Mouse (Mus musculus) large intestine, adult 2 months (tissue): ENCODE data around the gene Wdr90. TPM values are rescaled to one million over a fixed set of nuclear protein-coding genes. Genes with fewer than 3 reads are reported as not detected.

Source experiments
- DNase-seq: peaks from one replicate; pipeline ENCODE4 v3.0.0-alpha.2; 2012; ENCODE audit warnings: low read depth, low spot score
- WGBS: fragments of 180-500 bp; shearing (Covaris S2); methylation state at CpG from one replicate; pipeline ENCODE4 v1.1.7; 2018; 5-methylcytosine and 5-hydroxymethylcytosine counted together
- polyA plus RNA-seq: library from polyadenylated mRNA; depleted of rRNA; stranded (reverse); fragments of >200 nt; gene quantifications from 2 replicates; pipeline ENCODE4 v1.2.3, GENCODE M21; 2012; rRNA removed

Wdr90 gene
- 18.6 and 19.8 TPM in 2 replicates for polyA plus RNA-seq

DNA sequence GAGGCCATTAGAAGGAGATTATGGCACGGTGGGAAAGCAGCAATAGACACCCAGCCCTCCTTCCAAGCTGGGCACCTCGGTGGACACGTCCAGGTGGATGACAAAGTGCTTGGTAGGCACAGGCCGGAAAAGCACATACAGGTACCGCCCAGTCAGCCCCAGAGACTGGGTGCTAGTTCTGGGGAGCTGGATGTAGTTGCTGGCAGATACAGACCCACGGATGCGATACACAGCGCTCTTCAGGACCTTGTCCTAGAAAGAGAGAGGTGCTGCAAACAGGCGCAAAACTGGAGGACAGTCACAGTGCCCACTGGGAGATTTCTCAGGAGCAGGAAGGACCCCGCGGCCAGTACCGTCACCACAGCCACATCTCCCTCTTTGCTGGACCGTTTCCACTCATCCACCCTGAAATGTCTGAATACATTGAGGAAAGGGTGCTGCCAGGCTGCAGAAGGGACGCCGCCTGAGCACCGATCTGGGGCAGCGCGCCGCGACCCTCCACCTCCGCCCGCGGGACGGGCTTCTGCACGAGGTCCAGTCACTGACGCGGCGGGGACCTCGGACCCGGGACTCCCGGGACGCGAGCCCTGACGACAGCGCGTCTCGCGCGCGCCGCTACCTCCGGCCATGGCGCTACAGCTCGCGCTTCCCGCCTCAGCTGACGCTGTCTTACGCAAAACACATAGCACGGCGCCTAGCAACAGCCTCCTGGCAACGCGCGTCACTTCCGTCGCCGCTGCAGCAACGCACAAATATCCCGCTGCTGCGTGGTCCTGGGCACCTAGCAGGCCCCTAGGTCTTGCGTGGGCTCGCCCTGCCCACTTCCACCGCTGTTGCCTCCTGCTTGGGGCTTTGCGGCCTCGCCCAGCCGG, at the start of gene Wdr90:
Wdr90 (minus strand) TSS at position 670 of the 872 bp plus-strand sequence.
- no peak for DNase-seq
- WGBS, result 2% methylated on average over 65 of the region's 65 CpGs

DNA sequence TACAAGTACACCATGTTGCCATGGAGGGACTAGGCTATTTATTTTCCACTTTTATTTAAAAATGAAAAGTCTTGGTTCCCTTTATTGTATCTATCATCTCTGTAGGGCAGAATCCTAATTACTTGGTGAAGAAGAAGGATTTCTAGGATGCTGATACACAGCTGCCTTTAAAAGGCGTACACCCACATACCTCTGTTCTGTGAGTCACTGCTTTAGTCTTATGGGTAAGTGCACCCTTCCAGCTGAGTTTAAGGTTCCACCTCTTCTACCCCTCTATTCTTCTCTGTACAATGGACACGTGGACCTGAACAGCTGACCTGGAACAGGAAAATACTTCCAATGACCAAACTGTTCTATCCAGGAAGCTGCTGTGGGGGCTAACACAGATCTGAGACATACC, 46.3 kb upstream of the Wdr90 start:
- WGBS, result 70% methylated on average over 2 of the region's 2 CpGs
- no peak for DNase-seq

DNA sequence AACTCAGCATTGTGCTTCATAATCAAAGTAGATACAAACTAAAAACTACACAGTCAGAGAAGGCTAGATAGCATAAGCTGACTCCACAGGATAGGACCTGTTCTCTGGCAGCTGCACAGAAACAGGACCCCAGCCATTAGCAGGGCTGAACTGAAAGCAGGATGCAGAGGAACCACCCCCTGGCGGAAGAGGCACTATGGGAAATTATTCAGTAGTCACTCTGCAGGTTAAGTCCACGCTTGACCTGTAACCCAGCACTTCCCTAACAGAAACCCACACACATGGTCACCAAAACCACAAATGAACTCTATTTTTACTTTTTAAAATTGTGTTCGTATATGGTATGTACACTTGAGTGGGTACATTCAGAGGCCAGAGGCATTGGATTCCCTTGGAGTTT, 41.8 kb upstream of the Wdr90 start:
- no peak for DNase-seq

DNA sequence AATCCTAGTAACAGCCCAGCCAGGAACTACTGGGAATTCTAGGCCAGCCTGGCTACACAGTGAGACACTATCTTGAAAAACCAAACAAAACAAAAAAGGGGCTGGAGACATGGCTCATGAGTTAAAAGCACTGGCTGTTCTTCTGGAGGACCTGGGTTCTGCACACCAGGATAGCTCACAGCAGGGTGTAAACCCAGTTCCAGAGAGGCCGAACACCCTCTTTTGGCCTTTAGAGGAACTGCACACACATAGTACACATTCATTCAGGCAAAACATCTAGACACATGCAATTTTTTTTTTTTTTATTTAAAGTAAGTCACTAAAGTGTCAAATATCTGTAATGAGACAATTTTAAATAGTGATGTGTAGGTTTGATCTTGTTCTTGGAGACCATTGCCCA, 38.9 kb upstream of the Wdr90 start:
- DNase-seq, result no peak
- 95% methylated on average over 1 of the region's 1 CpGs for WGBS

More for the DNA sequence above, 41.8 kb upstream of the Wdr90 start:
- 81% methylated on average over 3 of the region's 3 CpGs for WGBS

DNA sequence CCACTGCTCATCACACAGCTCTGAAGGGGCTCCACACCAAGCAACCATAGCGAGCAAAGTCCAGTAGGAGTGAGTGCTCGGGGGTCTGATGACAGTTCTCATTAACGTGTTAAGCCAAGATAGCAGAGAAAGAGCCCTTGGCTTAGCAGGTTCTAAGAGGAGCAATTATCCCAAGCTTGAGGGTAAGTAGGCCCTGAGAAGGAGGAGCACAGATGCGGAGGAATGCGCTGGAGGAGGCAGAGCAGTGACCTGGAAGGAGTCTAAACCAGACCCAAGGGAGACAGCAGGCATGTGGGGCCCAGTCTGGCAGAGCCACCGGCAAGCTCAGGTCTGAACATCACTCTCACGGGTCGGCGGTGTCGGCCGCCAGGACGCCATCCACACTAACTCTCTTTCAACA, 34.6 kb upstream of the Wdr90 start:
- no peak for DNase-seq
- 80% methylated on average over 12 of the region's 12 CpGs for WGBS

DNA sequence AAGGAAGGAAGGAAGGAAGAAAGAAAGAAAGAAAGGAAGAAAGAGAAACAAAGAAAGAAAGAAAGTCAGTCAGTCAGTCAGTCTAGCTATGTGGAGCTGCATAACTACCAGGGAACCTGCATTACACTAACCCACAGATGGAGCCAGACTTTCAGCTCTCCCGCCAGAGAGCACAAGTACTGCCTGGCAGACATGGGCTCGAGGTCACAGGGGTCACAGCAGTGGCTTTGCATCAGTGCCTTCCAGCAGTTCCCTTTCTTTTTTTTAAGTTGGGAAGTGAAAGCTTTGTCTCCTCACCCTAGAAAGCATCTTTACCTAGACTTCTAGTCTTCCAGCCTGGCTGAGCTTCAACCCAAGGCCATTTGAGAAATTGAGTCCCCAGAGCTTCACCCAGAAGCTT, 34.1 kb upstream of the Wdr90 start:
- 46% methylated on average over 2 of the region's 2 CpGs for whole genome bisulfite sequencing
- no peak for DNase-seq

DNA sequence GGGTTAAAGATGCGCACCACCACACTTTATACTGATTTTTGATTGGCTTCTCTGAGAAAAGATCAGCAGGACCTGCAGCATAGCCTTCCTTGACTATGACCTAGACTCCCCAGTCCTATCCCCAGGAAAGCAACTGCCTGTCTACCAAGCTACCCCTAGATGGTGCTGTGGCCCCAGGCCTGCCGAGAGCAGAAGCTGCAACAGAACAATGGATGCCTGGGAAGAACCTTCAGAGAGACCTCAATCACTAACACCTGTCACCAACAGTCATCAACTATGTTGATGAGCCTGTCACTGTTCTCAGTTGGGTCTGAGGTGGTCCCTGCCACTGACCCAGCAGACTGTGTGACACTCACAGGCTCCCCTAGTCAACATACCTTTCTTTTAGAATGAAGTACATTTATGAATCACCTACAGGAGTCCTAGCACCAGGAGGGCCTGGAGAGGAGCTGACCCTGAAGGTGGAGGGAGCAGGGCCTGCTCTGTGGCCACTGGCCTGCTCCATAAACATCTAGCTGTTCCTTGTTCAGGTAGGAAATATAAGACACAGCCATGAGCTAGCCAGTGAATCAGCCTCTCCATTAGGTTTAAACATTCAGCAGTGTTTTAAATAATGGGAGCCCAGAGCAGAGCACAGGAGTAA, 32.8 kb upstream of the Wdr90 start:
- no peak for DNase-seq
- 30% methylated on average over 2 of the region's 2 CpGs for WGBS

DNA sequence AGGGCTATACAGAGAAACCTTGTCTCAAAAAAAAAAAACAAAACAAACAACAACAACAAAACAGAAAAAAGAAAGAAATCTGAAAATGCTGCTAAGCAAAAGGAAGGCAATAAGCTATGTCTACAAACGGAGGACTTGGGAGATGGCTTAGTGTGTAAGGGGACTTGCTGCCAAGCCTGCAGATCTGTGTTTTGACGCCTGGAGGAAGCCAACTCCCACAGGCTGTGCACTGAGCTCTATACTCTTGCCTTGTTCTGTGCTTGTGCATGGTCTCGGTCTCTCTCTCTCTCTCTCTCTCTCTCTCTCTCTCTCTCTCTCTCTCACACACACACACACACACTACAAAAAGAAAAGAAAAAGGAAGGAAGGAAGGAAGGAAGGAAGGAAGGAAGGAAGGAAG, 27.5 kb upstream of the Wdr90 start:
- WGBS, result 74% methylated on average over 3 of the region's 3 CpGs
- no peak for DNase-seq

DNA sequence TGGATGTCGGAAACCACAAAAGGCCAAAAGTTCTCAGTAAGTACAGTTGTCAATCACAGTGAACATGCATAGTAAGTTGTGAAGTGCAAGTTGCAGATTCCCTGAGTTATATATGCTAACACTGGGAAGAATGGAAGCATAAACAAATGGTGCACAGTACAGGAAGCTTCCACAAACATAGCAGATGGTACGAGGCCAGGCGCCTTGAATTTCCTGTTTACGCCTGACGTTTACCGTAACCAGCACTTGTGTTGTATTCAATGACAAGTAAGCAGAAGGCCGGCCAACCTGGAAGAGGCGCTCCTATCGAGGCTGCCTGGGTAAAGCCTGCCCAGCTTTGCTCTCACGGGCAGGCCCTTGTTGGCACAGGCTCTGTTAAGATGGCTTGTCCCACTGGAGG, 26.2 kb upstream of the Wdr90 start:
- no peak for DNase-seq
- WGBS, result 70% methylated on average over 10 of the region's 10 CpGs

DNA sequence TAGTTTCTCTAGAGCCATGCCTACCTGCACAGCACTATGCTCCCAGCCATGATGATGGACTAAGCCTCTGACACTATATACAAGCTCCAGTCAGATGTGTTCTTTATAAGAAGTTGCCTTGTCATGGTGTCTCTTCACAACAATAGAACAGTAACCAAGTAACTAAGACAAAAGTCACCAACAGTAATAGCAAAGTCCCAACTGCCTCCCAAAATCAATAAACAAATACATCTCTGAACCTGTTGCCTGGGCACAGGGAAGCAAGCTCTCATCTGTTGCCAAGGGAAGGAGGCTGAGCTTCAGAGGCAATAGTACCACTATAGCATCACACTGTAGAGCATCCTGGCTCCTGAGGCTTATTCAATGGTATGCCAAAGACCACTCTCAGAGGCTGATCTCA, 25.5 kb upstream of the Wdr90 start:
- no peak for DNase-seq

DNA sequence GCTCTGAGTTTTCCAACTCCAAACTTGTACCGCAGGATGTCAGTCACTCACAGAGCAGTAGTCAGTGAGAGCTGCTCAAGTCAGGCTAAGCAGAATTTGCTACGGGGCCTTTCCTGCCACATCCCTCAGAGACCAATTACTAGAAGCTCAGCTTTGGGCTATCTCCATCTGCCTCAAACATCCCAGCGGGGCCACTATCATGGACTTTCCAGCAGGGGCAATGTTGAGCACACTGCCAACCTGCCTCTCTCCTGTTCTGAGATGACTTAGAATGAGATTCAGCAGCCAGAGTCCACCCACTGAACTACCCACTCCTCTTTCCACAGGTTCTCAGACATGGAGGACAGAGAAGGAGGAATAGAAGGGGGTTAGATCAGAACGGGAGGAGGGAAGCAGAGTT, 24.3 kb upstream of the Wdr90 start:
- 68% methylated on average over 4 of the region's 4 CpGs for WGBS
- no peak for DNase-seq

DNA sequence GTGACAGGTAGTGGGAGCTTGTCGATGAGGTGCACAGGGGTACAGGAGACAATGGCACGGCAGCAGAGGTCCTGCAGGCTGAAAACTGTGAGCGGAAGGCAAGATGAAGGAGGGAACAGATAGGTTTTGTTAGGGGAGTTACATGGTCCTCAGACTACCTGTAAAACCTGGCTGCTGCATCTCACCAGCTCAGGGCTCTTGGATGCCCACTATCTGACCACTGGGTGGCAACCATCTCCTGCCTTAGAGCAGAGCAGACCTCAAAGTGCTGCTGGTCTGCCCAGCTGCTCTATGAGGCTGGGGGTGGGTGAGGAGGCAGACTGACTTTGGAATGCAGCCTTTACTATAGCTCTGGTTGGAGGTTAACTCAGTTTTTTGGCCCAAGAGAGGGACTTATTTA, 22.5 kb upstream of the Wdr90 start:
- 96% methylated on average over 3 of the region's 3 CpGs for WGBS
- DNase-seq, result no peak

DNA sequence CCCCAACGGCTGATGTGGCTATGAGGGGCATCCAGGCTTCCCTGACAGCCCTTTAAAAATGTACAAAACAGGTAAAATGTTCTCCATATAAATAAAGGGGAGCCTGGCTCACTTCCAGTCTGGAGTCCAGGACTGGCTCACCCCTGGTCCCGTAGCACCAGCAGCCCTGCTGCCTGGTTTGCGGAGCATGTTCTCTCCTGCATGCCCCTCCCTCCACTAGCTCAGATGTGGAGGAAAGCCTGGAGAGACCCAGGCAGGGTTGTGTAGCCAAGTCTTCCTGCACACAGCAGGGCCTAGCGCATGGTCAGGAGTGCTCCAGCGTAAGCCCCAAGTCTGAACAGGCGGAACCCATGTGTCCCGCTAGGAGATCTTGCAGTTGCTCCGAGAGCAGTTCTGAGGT, 22.0 kb upstream of the Wdr90 start:
- no peak for DNase-seq
- 89% methylated on average over 8 of the region's 8 CpGs for WGBS

DNA sequence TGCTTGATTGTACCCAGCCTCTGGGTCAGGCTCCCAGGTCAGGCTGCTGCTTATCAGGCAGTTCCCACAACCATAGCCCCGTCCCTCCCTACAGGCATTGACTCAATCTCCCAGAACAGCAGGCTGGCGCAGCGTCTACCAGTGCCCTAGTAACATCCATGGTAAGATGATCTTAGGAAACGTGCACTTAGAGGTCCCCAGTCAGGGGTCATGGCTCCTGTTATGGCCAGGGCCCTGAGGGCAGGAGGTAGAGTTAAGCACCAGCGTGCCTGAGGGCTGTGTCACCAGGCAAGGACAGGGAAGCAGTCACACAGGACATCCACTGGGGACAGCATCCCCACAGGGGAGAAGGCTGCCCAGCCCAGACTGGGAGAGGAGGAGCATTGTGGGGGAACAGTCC, 21.0 kb upstream of the Wdr90 start:
- 66% methylated on average over 5 of the region's 5 CpGs for WGBS
- no peak for DNase-seq

DNA sequence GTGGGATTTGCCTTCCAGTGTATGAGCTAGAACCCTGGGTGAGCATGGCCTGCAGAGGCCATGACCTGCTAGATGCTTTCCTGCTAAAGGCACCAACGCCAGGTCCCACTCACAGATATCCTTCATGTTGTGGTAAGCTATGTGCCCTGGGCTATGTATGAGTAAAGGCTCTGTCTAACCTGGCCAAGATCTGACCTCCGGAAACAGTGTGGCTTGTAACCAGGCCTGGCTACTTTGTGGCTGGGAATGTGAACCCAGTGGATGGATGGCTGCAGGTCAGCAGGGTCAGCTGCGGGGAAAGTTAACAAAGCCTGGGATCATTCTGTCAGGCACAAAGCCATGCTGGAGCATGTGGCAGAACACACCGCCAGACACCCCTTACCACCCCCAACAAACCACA, 20.4 kb upstream of the Wdr90 start:
- no peak for DNase-seq
- 78% methylated on average over 4 of the region's 4 CpGs for WGBS

DNA sequence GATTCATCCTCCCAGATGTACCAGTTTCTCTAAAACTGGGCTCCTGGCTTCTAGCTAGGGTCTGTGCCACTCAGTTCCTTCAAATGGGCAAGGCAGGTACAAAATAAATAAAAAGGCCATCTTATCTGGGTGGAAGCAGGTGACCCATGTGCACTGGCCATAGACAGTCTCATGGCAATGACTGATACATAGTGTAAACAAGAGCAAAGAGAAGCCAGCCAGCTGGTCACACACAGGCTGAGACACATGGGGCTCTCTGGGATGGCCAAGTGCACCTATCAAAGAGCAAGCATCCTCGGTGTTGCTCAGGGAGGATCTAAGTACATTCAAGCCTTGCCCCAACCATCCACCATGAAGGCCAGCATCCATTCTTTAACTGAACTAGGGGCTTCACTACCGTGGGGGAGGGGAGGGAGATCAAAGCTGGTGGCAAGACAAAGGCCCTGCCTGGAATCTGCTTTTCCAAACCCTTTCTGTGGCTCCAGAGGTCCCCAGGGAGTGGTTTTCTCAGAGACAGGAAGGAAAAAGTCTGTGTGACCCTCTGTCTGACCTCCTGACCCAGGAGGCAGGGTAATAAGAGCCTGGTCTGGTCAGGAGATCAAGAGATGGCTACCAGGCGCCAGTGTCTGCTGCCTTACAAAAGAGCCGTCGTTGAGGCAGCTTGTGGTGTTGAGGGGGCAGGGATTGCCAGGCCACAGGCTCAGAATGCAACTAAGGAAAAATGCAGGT, 19.8 kb upstream of the Wdr90 start:
- DNase-seq, result no peak
- WGBS, result 56% methylated on average over 5 of the region's 5 CpGs

DNA sequence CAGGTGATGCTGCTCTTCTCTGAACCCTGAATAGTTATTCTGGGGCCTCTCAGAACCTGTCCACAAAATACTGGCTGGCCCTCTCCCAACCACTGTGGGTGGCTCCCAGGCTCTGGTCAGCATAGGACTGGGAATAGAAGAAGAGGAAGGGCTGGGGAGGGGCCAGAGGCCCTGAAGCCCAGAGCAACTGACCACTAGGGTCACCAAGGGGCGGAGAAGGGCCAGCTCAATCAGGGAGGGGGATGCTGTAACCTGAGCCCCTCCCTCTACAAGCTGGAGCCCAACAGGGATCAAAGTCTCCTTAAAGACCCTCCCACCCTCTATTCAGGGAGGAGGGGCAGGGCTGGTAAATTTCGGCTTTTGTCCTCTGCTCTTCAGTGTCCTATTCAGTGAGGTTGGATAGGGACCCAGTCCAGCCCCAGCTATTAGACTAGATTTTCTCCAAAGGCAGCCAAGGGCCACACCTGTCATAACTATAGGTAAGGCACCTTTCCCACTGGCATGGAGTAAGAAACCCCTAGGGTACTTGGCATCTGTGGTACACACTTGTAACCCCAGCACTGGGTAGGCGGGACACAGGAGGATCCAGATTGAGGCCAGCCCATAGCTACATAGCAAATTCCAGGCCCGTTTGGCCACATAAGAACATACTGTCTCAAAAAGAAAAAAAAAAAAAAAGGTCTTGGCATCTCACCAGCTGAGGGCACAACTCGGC, 19.1 kb upstream of the Wdr90 start, which contains the start of gene Wfikkn1:
Wfikkn1 (minus strand) TSS at position 663 of the 715 bp plus-strand sequence.
- WGBS, result 56% methylated on average over 5 of the region's 5 CpGs
- DNase-seq, result no peak

DNA sequence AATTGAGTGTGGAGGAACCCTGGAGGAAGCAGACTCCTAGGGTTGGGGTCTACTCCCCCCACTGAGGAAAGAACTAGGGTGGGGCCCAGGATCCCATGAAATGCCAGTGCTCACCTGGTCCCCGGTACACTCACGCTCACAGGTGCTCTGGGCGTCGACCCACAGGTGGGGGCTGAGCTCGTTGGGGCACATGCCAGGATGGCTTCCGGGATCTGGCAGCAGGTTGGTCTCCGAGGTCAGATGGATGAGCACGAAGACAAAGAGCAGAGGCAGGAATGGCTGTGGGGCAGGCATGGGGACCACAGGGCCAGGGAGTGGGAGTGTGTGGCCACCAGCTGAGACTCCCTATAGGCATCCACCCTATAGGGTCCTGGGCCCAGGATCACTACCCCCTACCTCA, 18.4 kb upstream of the Wdr90 start:
- DNase-seq, result no peak
- 67% methylated on average over 8 of the region's 8 CpGs for WGBS

DNA sequence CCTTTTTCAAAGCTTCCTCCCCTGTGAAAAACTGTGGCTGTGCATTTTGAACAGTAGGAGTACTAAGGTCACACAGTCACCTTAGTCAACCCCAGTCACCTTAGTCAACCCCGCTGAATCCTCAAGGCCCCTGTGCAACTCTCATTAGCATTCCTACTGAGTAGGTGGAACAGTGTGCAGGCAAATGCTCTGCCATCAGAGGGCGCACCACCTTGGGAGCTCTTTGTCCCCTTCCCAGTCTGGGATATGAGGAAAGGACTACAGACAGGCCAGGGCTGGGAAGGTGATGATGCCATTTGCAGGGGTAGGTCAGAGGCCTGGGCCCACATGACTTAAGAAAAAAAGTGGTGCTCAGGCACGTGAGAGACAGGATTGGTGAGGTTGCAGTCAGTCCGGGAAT, 18.0 kb upstream of the Wdr90 start:
- DNase-seq, result no peak
- WGBS, result 72% methylated on average over 4 of the region's 4 CpGs

DNA sequence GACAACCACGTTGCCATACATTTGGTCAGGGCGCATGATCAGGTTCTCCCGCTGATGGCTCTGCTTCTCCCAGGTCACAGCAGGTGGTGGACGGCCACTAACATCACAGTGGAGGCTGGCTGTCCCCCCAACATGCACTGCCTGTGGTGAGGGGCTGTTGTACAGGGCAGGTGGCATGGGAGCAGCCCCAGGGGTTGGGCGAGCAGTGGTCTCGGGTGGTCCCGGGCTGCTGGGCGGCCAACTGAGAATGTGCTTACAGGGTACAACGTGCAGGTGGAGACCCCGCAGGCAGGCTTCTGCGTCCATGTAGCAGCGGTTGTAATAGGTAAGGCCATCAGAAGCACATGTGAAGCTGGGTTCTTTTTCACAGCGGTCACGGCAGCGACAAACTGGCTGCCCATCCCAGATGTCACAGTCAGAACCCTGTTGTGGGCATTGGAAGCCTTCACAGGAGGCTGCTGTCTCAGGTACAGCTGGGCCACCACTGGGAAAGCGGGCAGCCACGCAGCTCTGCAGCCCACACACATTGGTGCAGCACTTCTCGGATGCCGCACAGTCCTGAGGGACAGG, 17.4 kb upstream of the Wdr90 start:
- 94% methylated on average over 19 of the region's 19 CpGs for WGBS
- no peak for DNase-seq
